Mouse (Mus musculus) myocyte (in vitro differentiated cells): ENCODE data around the gene Heatr4. TPM values are rescaled to one million over a fixed set of nuclear protein-coding genes. Genes with fewer than 3 reads are reported as not detected.

Experiments
- H3K27me3 ChIP-seq: one replicate; pipeline ENCODE4 v1.6.1; 2011; ENCODE audit not compliant: control insufficient read depth, insufficient read depth, insufficient read length
- H3K36me3 ChIP-seq: one replicate; pipeline ENCODE4 v1.6.1; 2011; ENCODE audit not compliant: control insufficient read depth, insufficient read depth
- H3K4me2 ChIP-seq: one replicate; pipeline ENCODE4 v1.6.1; 2011; ENCODE audit warnings: low read depth, control low read depth
- H3K4me3 ChIP-seq: one replicate; pipeline ENCODE4 v1.5.1; 2011; ENCODE audit warnings: mild to moderate bottlenecking, control low read depth, moderate library complexity
- H3K79me2 ChIP-seq: one replicate; pipeline ENCODE4 v1.6.1; 2011; ENCODE audit not compliant: control insufficient read depth, insufficient read depth
- H3ac ChIP-seq: one replicate; pipeline ENCODE4 v1.6.1; 2011; ENCODE audit not compliant: control insufficient read depth, insufficient read length
- CEBPB ChIP-seq: IDR thresholded peaks from 2 replicates; pipeline ENCODE4 v1.6.1; 2011; ENCODE audit warnings: mild to moderate bottlenecking, moderate library complexity; ENCODE audit not compliant: poor library complexity, insufficient read depth, severe bottlenecking
- E2F4 ChIP-seq: IDR thresholded peaks from one replicate; pipeline ENCODE4 v1.6.1; 2011; ENCODE audit warnings: mild to moderate bottlenecking, control low read depth, moderate library complexity; ENCODE audit not compliant: insufficient read depth
- MAX ChIP-seq: IDR thresholded peaks from one replicate; pipeline ENCODE4 v1.6.1; 2011; ENCODE audit warnings: low read depth, mild to moderate bottlenecking, control low read depth
- MYOD1 ChIP-seq, 3 experiments: IDR thresholded peaks; one replicate each; pipeline ENCODE4 v1.6.1; 2011; ENCODE audit warnings: control low read depth in 2 of 3, low read depth in 2 of 3, mild to moderate bottlenecking in 2 of 3, moderate library complexity in 1 of 3; ENCODE audit not compliant: insufficient read length in 2 of 3, control insufficient read depth in 1 of 3
- MYOG ChIP-seq, 3 experiments: IDR thresholded peaks; one replicate each; pipeline ENCODE4 v1.6.1; 2011; ENCODE audit warnings: control low read depth in 2 of 3, low read depth in 2 of 3, mild to moderate bottlenecking in 2 of 3; ENCODE audit not compliant: insufficient read length in 2 of 3, control insufficient read depth in 1 of 3, insufficient read depth in 1 of 3
- POLR2A ChIP-seq: IDR thresholded peaks from one replicate; pipeline ENCODE4 v1.6.1; 2011; ENCODE audit warnings: low read depth, mild to moderate bottlenecking, control low read depth, moderate library complexity; ENCODE audit not compliant: insufficient read length
- POLR2AphosphoS2 ChIP-seq: IDR thresholded peaks from one replicate; pipeline ENCODE4 v1.6.1; 2011; ENCODE audit warnings: low read depth, control low read depth; ENCODE audit not compliant: insufficient read length
- REST ChIP-seq: IDR thresholded peaks from one replicate; pipeline ENCODE4 v1.6.1; 2011; ENCODE audit warnings: mild to moderate bottlenecking, control low read depth, moderate library complexity; ENCODE audit not compliant: insufficient read depth, insufficient read length
- SRF ChIP-seq: IDR thresholded peaks from one replicate; pipeline ENCODE4 v1.6.1; 2011; ENCODE audit warnings: low read depth; ENCODE audit not compliant: control insufficient read depth, insufficient read length
- TCF12 ChIP-seq: IDR thresholded peaks from one replicate; pipeline ENCODE4 v1.6.1; 2011; ENCODE audit warnings: mild to moderate bottlenecking, control low read depth; ENCODE audit not compliant: poor library complexity, insufficient read depth, severe bottlenecking
- TCF3 ChIP-seq: IDR thresholded peaks from one replicate; pipeline ENCODE4 v1.6.1; 2011; ENCODE audit warnings: low read depth, control low read depth; ENCODE audit not compliant: insufficient read length
- USF1 ChIP-seq: IDR thresholded peaks from one replicate; pipeline ENCODE4 v1.6.1; 2011; ENCODE audit warnings: low read depth, mild to moderate bottlenecking, control low read depth, moderate library complexity
- polyA plus RNA-seq: library from polyadenylated mRNA; unstranded; fragments of >200 nt; fragmentation: generic; extraction: Trizol; gene quantifications from one replicate; pipeline ENCODE4 v1.2.1, GENCODE M21; 2012; ENCODE audit warnings: missing spikeins

Gene Heatr4
- polyA plus RNA-seq, 1 experiment: not detected

- Histone ChIP-seq H3K36me3 (peaks cover 12% of the 10 kb centered on the region), H3K79me2 (peaks cover 15% of the 10 kb centered on the region), H3K4me2 (peak overlapping the region; percentile 71), H3K27me3 (no peaks in the 10 kb centered on the region), H3ac (peak overlapping the region; percentile 74), H3K4me3 (peak overlapping the region; percentile 89)
- TF ChIP-seq MYOG (IDR thresholded peaks at IDR 0.05; ENCODE audit: control insufficient read depth in 1 of 3, insufficient read depth in 1 of 3, insufficient read length in 2 of 3, low read depth in 2 of 3) (no peak), MAX (no peak), REST (no peak), TCF12 (no peak), TCF3 (no peak), E2F4 (no peak), USF1 (no peak), MYOD1 (IDR thresholded peaks at IDR 0.05; ENCODE audit: control insufficient read depth in 1 of 3, insufficient read length in 2 of 3, low read depth in 2 of 3) (no peak), SRF (no peak), POLR2A (no peak), POLR2AphosphoS2 (no peak), CEBPB (no peak)
Measured at GRCm38 (mm10) chr12:83988483-83988882, 3.8 kb upstream of the Heatr4 start.

GRCm38 (mm10) chr12:83987583-83988441 lies 3.2 kb upstream of the Heatr4 start, which contains the start of gene Acot2:
TSS of gene Acot2 (plus strand) at chr12:83987861.
- Histone ChIP-seq H3K36me3 (peaks cover 5% of the 10 kb centered on the region), H3ac (peak within 1 kb of the TSS; percentile 74), H3K4me3 (peak within 1 kb of the TSS; percentile 89), H3K79me2 (peaks cover 15% of the 10 kb centered on the region), H3K4me2 (peak within 1 kb of the TSS; percentile 71), H3K27me3 (no peaks in the 10 kb centered on the region)
- TF ChIP-seq TCF3 (no peak), MYOD1 (IDR thresholded peaks at IDR 0.05; ENCODE audit: control insufficient read depth in 1 of 3, insufficient read length in 2 of 3, low read depth in 2 of 3) (peak in 1 of 3 experiments; percentile 28), POLR2AphosphoS2 (peak; percentile 47), USF1 (no peak), POLR2A (peak; percentile 55), SRF (no peak), MYOG (IDR thresholded peaks at IDR 0.05; ENCODE audit: control insufficient read depth in 1 of 3, insufficient read depth in 1 of 3, insufficient read length in 2 of 3, low read depth in 2 of 3) (peak in 2 of 3 experiments; percentile 30 to 46)

- peaks cover 5% of the 10 kb centered on the region for H3K36me3 ChIP-seq
- H3K79me2 ChIP-seq: peaks cover 15% of the 10 kb centered on the region
- peak overlapping the region; percentile 89 for H3K4me3 ChIP-seq
- H3K4me2 ChIP-seq: peak overlapping the region; percentile 71
- TF ChIP-seq MYOG (IDR thresholded peaks at IDR 0.05; ENCODE audit: control insufficient read depth in 1 of 3, insufficient read depth in 1 of 3, insufficient read length in 2 of 3, low read depth in 2 of 3) (no peak), CEBPB (peak; percentile 99)
- H3ac ChIP-seq: peak overlapping the region; percentile 74
- H3K27me3 ChIP-seq: no peaks in the 10 kb centered on the region
Measured at GRCm38 (mm10) chr12:83987242-83987582, 2.6 kb upstream of the Heatr4 start.

DNA sequence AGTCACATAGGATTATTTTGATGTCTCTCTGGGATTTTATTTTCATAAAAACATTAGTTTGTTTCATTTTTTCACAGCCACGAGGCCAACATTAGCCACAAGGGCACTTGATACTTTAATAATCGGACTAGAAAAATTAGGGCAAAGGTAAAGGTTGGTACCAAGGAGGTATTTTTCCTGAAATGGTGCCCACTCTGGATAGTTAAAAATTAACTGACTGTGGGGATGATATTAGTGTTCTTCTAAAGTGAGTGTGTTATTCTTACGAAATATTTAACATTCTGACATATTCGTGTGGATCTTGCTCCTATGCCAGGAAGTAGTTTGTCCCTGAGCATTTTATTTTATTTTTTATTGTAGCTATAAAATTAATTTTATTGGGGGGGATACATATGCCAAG lies 3.0 kb downstream of the Heatr4 start:
- no peak for TF ChIP-seq USF1
- no peak for TF ChIP-seq MYOD1 (IDR thresholded peaks at IDR 0.05; ENCODE audit: control insufficient read depth in 1 of 3, insufficient read length in 2 of 3, low read depth in 2 of 3)
- no peak for TF ChIP-seq POLR2A
- no peak for TF ChIP-seq REST
- no peak for TF ChIP-seq POLR2AphosphoS2
- no peak for TF ChIP-seq MYOG (IDR thresholded peaks at IDR 0.05; ENCODE audit: control insufficient read depth in 1 of 3, insufficient read depth in 1 of 3, insufficient read length in 2 of 3, low read depth in 2 of 3)
- TF ChIP-seq TCF3: no peak
- no peak for TF ChIP-seq SRF
- no peak for TF ChIP-seq CEBPB
- TF ChIP-seq TCF12: no peak
- TF ChIP-seq E2F4: no peak
- no peak for TF ChIP-seq MAX
- Histone ChIP-seq H3K4me2 (no peak overlapping the region), H3K36me3 (no peaks in the 10 kb centered on the region), H3K4me3 (no peak overlapping the region), H3ac (no peak overlapping the region), H3K27me3 (peaks cover 21% of the 10 kb centered on the region), H3K79me2 (no peaks in the 10 kb centered on the region)

DNA sequence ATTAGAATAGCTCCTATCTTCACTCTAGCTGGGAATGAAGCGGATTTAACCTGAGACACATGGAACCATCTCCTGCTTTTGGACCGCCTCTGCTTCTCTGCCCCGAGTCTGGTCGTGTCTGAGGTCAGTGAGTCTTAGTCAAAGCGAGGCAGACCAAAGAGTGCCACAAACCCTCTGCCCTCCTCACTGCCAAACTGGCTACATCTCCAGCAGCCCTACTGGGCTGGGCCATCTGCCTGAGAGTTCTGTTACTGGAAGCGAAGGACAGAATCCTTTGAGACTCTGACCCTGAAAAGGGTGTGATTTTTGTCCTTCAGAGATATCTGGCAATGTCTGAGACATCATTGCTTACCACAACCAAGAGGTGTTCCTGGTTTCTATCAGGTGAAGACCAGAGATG lies 5.8 kb downstream of the Heatr4 start:
- H3K36me3 ChIP-seq: no peaks in the 10 kb centered on the region
- H3K4me2 ChIP-seq: no peak overlapping the region
- no peak overlapping the region for H3K4me3 ChIP-seq
- H3K79me2 ChIP-seq: no peaks in the 10 kb centered on the region
- peaks cover 22% of the 10 kb centered on the region for H3K27me3 ChIP-seq
- H3ac ChIP-seq: no peak overlapping the region
- TF ChIP-seq CEBPB: no peak
- no peak for TF ChIP-seq POLR2A
- no peak for TF ChIP-seq REST
- no peak for TF ChIP-seq USF1
